Comparison of ENCODE assay signal across 8 mouse cellular contexts in the genomic region with DNA sequence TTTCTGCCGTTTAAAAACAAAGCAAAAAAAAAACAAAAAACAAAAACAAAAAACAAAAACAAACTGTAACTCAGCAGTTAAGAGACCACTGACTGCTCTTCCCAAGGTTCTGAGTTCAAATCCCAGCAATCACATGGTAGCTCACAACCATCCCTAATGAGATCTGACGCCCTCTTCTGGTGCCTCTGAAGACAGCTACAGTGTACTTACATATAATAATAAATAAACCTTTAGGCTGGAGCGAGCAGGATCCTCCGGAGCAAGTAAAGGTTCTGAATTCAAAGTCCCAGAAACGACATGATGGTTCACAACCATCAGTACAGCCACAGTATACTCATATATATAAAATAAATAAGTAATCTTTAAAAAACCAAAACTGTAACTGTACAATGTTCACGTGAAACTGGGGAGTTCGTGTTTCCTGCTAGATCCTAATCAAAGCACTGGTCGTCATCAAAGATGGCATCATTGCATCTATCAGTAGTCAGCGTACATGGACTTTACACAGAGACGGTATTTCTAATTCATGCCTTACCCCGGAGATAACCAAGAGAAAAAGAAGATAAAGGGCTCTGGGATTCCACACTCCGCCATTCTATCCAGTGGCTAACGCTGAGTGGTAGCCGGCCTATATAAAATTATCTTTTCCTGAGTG. TPM values are rescaled to one million over a fixed set of nuclear protein-coding genes. Genes with fewer than 3 reads are reported as not detected.
DNase-seq lines count a peak whose midpoint lies in the region; ATAC-seq and TF ChIP-seq lines count a peak whose summit lies in the region.

No protein-coding gene starts in this region.

- TF ChIP-seq EP300 in heart, adult 2 months (IDR thresholded peaks at IDR 0.05; ENCODE audit: insufficient read depth, low read depth, low read length), result no peak
- TF ChIP-seq EP300 in stomach, postnatal 0 days (optimal IDR thresholded peaks at IDR 0.05), result no peak

- intact Hi-C loops in heart, adult 2 months (cut with DNase I), result loop anchor here (10.0 kb wide), 4 partner anchors 904 to 1234 kb away; a partner anchor contains a TSS
- intact Hi-C loops in heart, postnatal 36 days (cut with DNase I), result loop anchor here (5.0 kb wide), 2 partner anchors 1031 to 1231 kb away; a partner anchor contains a TSS
- intact Hi-C loops in gastrocnemius, postnatal 36 days (cut with DNase I), result no loop called here

- no peaks in the 10 kb centered on the region for H3K27me3 ChIP-seq in heart, adult 2 months (ENCODE audit: control insufficient read depth, insufficient read depth, low read length)
- no peaks in the 10 kb centered on the region for H3K27me3 ChIP-seq in embryonic facial prominence, embryonic 12.5 days
- H3K27me3 ChIP-seq in limb, embryonic 14.5 days (ENCODE audit: control insufficient read depth, insufficient read depth, low read length), result no peaks in the 10 kb centered on the region
- no peaks in the 10 kb centered on the region for H3K27me3 ChIP-seq in stomach, postnatal 0 days (ENCODE audit: control insufficient read depth, insufficient read depth, low read length)

- no peaks in the 10 kb centered on the region for H3K9me3 ChIP-seq in embryonic facial prominence, embryonic 12.5 days
- no peaks in the 10 kb centered on the region for H3K9me3 ChIP-seq in limb, embryonic 14.5 days (ENCODE audit: control insufficient read depth, low read length)
- H3K9me3 ChIP-seq in stomach, postnatal 0 days (ENCODE audit: control insufficient read depth, low read length), result no peaks in the 10 kb centered on the region

- H3K27ac ChIP-seq in heart, adult 2 months, result peak overlapping the region; percentile 90
- peak overlapping the region; percentile 78 for H3K27ac ChIP-seq in embryonic facial prominence, embryonic 12.5 days
- H3K27ac ChIP-seq in limb, embryonic 14.5 days (replicated peaks; ENCODE audit: low read depth, low read length), result peak overlapping the region; percentile 63; the same call in 1 of the 2 replicates
- H3K27ac ChIP-seq in stomach, postnatal 0 days (replicated peaks), result peak overlapping the region; percentile 83

- TF ChIP-seq POLR2A in heart, adult 2 months (IDR thresholded peaks at IDR 0.05; ENCODE audit: insufficient read depth, low read depth, low read length), result no peak
- TF ChIP-seq POLR2A in limb, embryonic 14.5 days (IDR thresholded peaks at IDR 0.05; ENCODE audit: borderline replicate concordance, extremely low read depth, insufficient read depth, insufficient read length), result no peak

- H3K36me3 ChIP-seq in heart, adult 2 months (ENCODE audit: control insufficient read depth, insufficient read depth, low read length), result no peaks in the 10 kb centered on the region
- peaks cover 45% of the 10 kb centered on the region for H3K36me3 ChIP-seq in embryonic facial prominence, embryonic 12.5 days
- H3K36me3 ChIP-seq in limb, embryonic 14.5 days (ENCODE audit: control insufficient read depth, insufficient read depth, low read length), result peaks cover 54% of the 10 kb centered on the region
- peaks cover 13% of the 10 kb centered on the region; the same call in 1 of the 2 replicates for H3K36me3 ChIP-seq in stomach, postnatal 0 days (ENCODE audit: control insufficient read depth, insufficient read depth, low read length)

- no peak for ATAC-seq in embryonic facial prominence, embryonic 12.5 days (ENCODE audit: insufficient number of reproducible peaks, insufficient read depth, low FRiP score, low TSS enrichment)
- no peak for ATAC-seq in limb, embryonic 14.5 days (ENCODE audit: low FRiP score, low read depth)
- no peak for ATAC-seq in stomach, postnatal 0 days (ENCODE audit: low FRiP score, low TSS enrichment)

- DNase-seq in heart, adult 2 months, result no peak
- no peak for DNase-seq in heart, postnatal 36 days
- peak; percentile 59 for DNase-seq in A20 (ENCODE audit: low read depth, low spot score)
- no peak for DNase-seq in limb, embryonic 14.5 days (ENCODE audit: low spot score)
- DNase-seq in stomach, postnatal 0 days (ENCODE audit: low spot score), result no peak
- no peak for DNase-seq in gastrocnemius, postnatal 36 days
- no peak for DNase-seq in urinary bladder, postnatal 25 days (ENCODE audit: low spot score)

- peak overlapping the region; percentile 69; the same call in 1 of the 2 replicates for H3K9ac ChIP-seq in heart, adult 2 months (ENCODE audit: low read depth, low read length)
- peak overlapping the region; percentile 63 for H3K9ac ChIP-seq in embryonic facial prominence, embryonic 12.5 days
- H3K9ac ChIP-seq in limb, embryonic 14.5 days (ENCODE audit: low read depth, low read length, severe bottlenecking), result peak overlapping the region; percentile 72
- H3K9ac ChIP-seq in stomach, postnatal 0 days (ENCODE audit: low read length), result peak overlapping the region; percentile 84

- peaks cover 2% of the 10 kb centered on the region for H3K4me1 ChIP-seq in heart, adult 2 months (ENCODE audit: control insufficient read depth, insufficient read depth, low read length)
- peaks cover 5% of the 10 kb centered on the region; the same call in 1 of the 2 replicates for H3K4me1 ChIP-seq in embryonic facial prominence, embryonic 12.5 days
- peaks cover 14% of the 10 kb centered on the region for H3K4me1 ChIP-seq in limb, embryonic 14.5 days (ENCODE audit: control insufficient read depth, insufficient read depth, low read length)
- 0 out of 2 replicates have a peak, but pooled peaks cover 3% of the 10 kb centered on the region for H3K4me1 ChIP-seq in stomach, postnatal 0 days (replicated peaks; ENCODE audit: control insufficient read depth, insufficient read depth)

- H3K4me3 ChIP-seq in heart, adult 2 months, result peak overlapping the region; percentile 93
- H3K4me3 ChIP-seq in embryonic facial prominence, embryonic 12.5 days, result peak overlapping the region; percentile 61
- peak overlapping the region; percentile 73 for H3K4me3 ChIP-seq in limb, embryonic 14.5 days (replicated peaks; ENCODE audit: low read length)
- peak overlapping the region; percentile 89 for H3K4me3 ChIP-seq in stomach, postnatal 0 days (ENCODE audit: low read depth, low read length)

- TF ChIP-seq CTCF in heart, adult 2 months (IDR thresholded peaks at IDR 0.05), result no peak
- peak; percentile 33 for TF ChIP-seq CTCF in stomach, postnatal 0 days (IDR thresholded peaks at IDR 0.05; ENCODE audit: low read depth)

- H3K79me2 ChIP-seq in heart, adult 2 months (replicated peaks; ENCODE audit: control insufficient read depth, insufficient read depth, low read length), result no peaks in the 10 kb centered on the region

- H3K4me2 ChIP-seq in embryonic facial prominence, embryonic 12.5 days (replicated peaks), result peak overlapping the region; percentile 83
- peak overlapping the region; percentile 59 for H3K4me2 ChIP-seq in limb, embryonic 14.5 days (replicated peaks; ENCODE audit: low read depth, low read length, severe bottlenecking)
- peak overlapping the region; percentile 76 for H3K4me2 ChIP-seq in stomach, postnatal 0 days (replicated peaks; ENCODE audit: low read depth)

- WGBS in heart, adult 2 months, result 22% methylated on average over 14 of the region's 14 CpGs
- WGBS in embryonic facial prominence, embryonic 12.5 days, result 25% methylated on average over 14 of the region's 14 CpGs
- WGBS in limb, embryonic 14.5 days, result 26% methylated on average over 14 of the region's 14 CpGs
- 18% methylated on average over 14 of the region's 14 CpGs for WGBS in stomach, postnatal 0 days

RNA-seq across cellular contexts. Expression of a gene that starts 0.7 kb away (rescaled TPM):
- total RNA-seq in heart, adult 2 months (2021), result 10 to 100 TPM; 15.8 to 19.3 TPM
- polyA plus RNA-seq in heart, adult 2 months (2012; rRNA removed), result 9.2 and 10.5 TPM in 2 replicates
- total RNA-seq in heart, postnatal 36 days (2021), result 10 to 100 TPM; 13.4 to 15.6 TPM
- polyA plus RNA-seq in embryonic facial prominence, embryonic 12.5 days (2016; fragmentation: Nextera tagmentation; extraction: Ambion mirVana), result 18.7 and 22.9 TPM in 2 replicates
- polyA plus RNA-seq in limb, embryonic 14.5 days (2012; rRNA removed), result 20.5 and 21.9 TPM in 2 replicates
- polyA plus RNA-seq in limb, embryonic 14.5 days (2014; fragmentation: Nextera tagmentation; extraction: Ambion mirVana), result 15.7 and 16.9 TPM in 2 replicates
- polyA plus RNA-seq in stomach, postnatal 0 days (2015; fragmentation: Nextera tagmentation; extraction: Ambion mirVana), result 8.8 and 9.3 TPM in 2 replicates
- 10 to 100 TPM; 18.9 to 24.1 TPM for total RNA-seq in gastrocnemius, postnatal 36 days (2021)

RNA-seq across cellular contexts. Expression of a gene that starts 0.8 kb away (rescaled TPM):
- total RNA-seq in heart, adult 2 months (2021), result 10 to 100 TPM; 12.0 to 15.2 TPM
- polyA plus RNA-seq in heart, adult 2 months (2012; rRNA removed), result 13.3 and 15.7 TPM in 2 replicates
- total RNA-seq in heart, postnatal 36 days (2021), result 10 to 100 TPM; 12.8 to 13.9 TPM
- 36.8 and 37.4 TPM in 2 replicates for polyA plus RNA-seq in embryonic facial prominence, embryonic 12.5 days (2016; fragmentation: Nextera tagmentation; extraction: Ambion mirVana)
- 31.1 and 33.9 TPM in 2 replicates for polyA plus RNA-seq in limb, embryonic 14.5 days (2012; rRNA removed)
- polyA plus RNA-seq in limb, embryonic 14.5 days (2014; fragmentation: Nextera tagmentation; extraction: Ambion mirVana), result 30.3 and 32.6 TPM in 2 replicates
- 19.9 and 21.8 TPM in 2 replicates for polyA plus RNA-seq in stomach, postnatal 0 days (2015; fragmentation: Nextera tagmentation; extraction: Ambion mirVana)
- 1 to 10 TPM; 7.7 to 9.8 TPM for total RNA-seq in gastrocnemius, postnatal 36 days (2021)

RNA-seq across cellular contexts. Expression of a gene that starts 16.0 kb away (rescaled TPM):
- not detected for total RNA-seq in heart, adult 2 months (2021)
- 0.10 TPM in 1 of 2 replicates, not detected in the other for polyA plus RNA-seq in heart, adult 2 months (2012; rRNA removed)
- not detected for total RNA-seq in heart, postnatal 36 days (2021)
- polyA plus RNA-seq in embryonic facial prominence, embryonic 12.5 days (2016; fragmentation: Nextera tagmentation; extraction: Ambion mirVana), result 0.36 and 1.2 TPM in 2 replicates
- 0.15 and 0.28 TPM in 2 replicates for polyA plus RNA-seq in limb, embryonic 14.5 days (2012; rRNA removed)
- 0.29 and 0.70 TPM in 2 replicates for polyA plus RNA-seq in limb, embryonic 14.5 days (2014; fragmentation: Nextera tagmentation; extraction: Ambion mirVana)
- polyA plus RNA-seq in stomach, postnatal 0 days (2015; fragmentation: Nextera tagmentation; extraction: Ambion mirVana), result 0.53 and 0.68 TPM in 2 replicates
- total RNA-seq in gastrocnemius, postnatal 36 days (2021), result not detected
